Mouse (Mus musculus): ENCODE results near the gene Gcn1l1.

- TF ChIP-seq CTCF (IDR thresholded peaks at IDR 0.05; ENCODE audit: borderline replicate concordance, extremely low read depth, insufficient read depth, insufficient read length) (no peak), POLR2A (IDR thresholded peaks at IDR 0.05; ENCODE audit: borderline replicate concordance, extremely low read depth, insufficient read depth, insufficient read length, poor library complexity, severe bottlenecking) (no peak)
Observed at GRCm38 (mm10) chr5:115534290-115534731, 30.7 kb upstream of the Gcn1l1 start.
